In the genomic region with DNA sequence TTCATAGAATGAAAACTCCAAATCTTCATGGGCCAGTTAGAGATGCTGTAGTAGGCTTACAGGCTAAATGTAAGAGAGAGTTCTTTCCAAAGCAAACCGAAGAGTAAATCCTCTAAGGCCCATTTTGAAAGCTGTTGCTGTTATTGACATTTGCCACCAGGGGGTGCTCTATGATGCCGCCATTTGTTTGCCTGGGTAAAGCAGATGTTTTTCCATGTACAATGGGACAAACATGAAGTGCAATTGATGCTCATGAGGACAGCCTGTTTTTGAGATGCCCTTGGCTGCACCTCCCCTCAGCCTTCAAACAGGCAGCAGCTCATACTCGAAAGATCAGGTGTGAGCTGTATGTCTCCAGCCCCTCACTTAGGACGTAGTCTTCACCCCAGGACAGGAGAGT, we compare ENCODE assay signal across 9 mouse cellular contexts.
A peak's percentile ranks its signal among the peaks of the same experiment; 100 is the strongest.
DNase-seq lines count a peak whose midpoint lies in the region; ATAC-seq and TF ChIP-seq lines count a peak whose summit lies in the region.
"Had no signal": no experiment of that assay in that cellular context is flagged by ENCODE, and none has a peak within 500 bp of the region (broad histone marks: within the 10 kb centered on the region; RNA-seq: fewer than 3 reads in every experiment).

No protein-coding gene starts in this region.

- H3K36me3 ChIP-seq in liver, embryonic 12.5 days = no peaks in the 10 kb centered on the region
- H3K36me3 ChIP-seq: neural tube, embryonic 13.5 days had no signal

- no peak overlapping the region for H3K4me3 ChIP-seq in cerebellum, adult 2 months (replicated peaks; ENCODE audit: insufficient read depth, low read depth, low read length)
- no peak overlapping the region for H3K4me3 ChIP-seq in liver, embryonic 12.5 days
- H3K4me3 ChIP-seq: neural tube, embryonic 13.5 days had no signal

- 38% methylated on average over 4 of the region's 4 CpGs for WGBS in cerebellum, adult 2 months
- WGBS in liver, embryonic 12.5 days (ENCODE audit: insufficient replicate concordance) = 43% methylated on average over 4 of the region's 4 CpGs

- H3K4me2 ChIP-seq in liver, embryonic 12.5 days = no peak overlapping the region
- H3K4me2 ChIP-seq: neural tube, embryonic 13.5 days had no signal

- ATAC-seq in liver, embryonic 12.5 days = no peak

- H3K27ac ChIP-seq in cerebellum, adult 2 months (ENCODE audit: insufficient read depth, low read length) = no peak overlapping the region
- H3K27ac ChIP-seq in liver, embryonic 12.5 days = no peak overlapping the region
- H3K27ac ChIP-seq: neural tube, embryonic 13.5 days had no signal

- H3K9me3 ChIP-seq in liver, embryonic 12.5 days (replicated peaks) = no peaks in the 10 kb centered on the region
- H3K9me3 ChIP-seq: neural tube, embryonic 13.5 days had no signal

- peaks cover 41% of the 10 kb centered on the region for H3K4me1 ChIP-seq in cerebellum, adult 2 months (ENCODE audit: control insufficient read depth, insufficient read depth, low read length)
- no peaks in the 10 kb centered on the region for H3K4me1 ChIP-seq in liver, embryonic 12.5 days

- TF ChIP-seq POLR2A in cerebellum, adult 2 months (IDR thresholded peaks at IDR 0.05; ENCODE audit: borderline replicate concordance, insufficient read depth, low read length) = no peak

- no peaks in the 10 kb centered on the region for H3K27me3 ChIP-seq in cerebellum, adult 2 months (ENCODE audit: control insufficient read depth, insufficient read depth, low read length)
- H3K27me3 ChIP-seq in liver, embryonic 12.5 days (replicated peaks) = peaks cover 42% of the 10 kb centered on the region

- TF ChIP-seq CTCF in cerebellum, adult 2 months (IDR thresholded peaks at IDR 0.05; ENCODE audit: borderline replicate concordance, insufficient read depth, low read depth, low read length) = peak; percentile 70

- H3K9ac ChIP-seq in liver, embryonic 12.5 days = no peak overlapping the region
- H3K9ac ChIP-seq: neural tube, embryonic 13.5 days had no signal

- peak; percentile 52 to 62 for DNase-seq in cerebellum, adult 2 months
- no peak for DNase-seq in cerebellum, adult 11 months
- peak; percentile 29 for DNase-seq in liver
- DNase-seq in adrenal gland, postnatal 25 days = peak; percentile 36
- peak; percentile 48 to 76 for DNase-seq in heart, postnatal 10 days
- peak; percentile 37 for DNase-seq in lung, postnatal 36 days
- peak; percentile 57 for DNase-seq in thymus, postnatal 14 days

- intact Hi-C loops in heart, postnatal 10 days (cut with DNase I) = loop anchor here (1.0 to 5.0 kb wide), 7 partner anchors 103 to 990 kb away; a partner anchor contains a TSS
